Mouse (Mus musculus) kidney, embryonic 16.5 days (tissue): Measurements from ENCODE around the gene Gpr85. TPM values are rescaled to one million over a fixed set of nuclear protein-coding genes. Genes with fewer than 3 reads are reported as not detected.
"Not testable (repeated sequence)": the region's sequence is repeated elsewhere in the genome, so short reads cannot be mapped to it uniquely, and the experiment has no call there.

Experiments used
- ATAC-seq: fragments of 200-750 bp; cut with Nextera tagmentation; 2 replicates; pipeline ENCODE4 v1.8.0; 2017; ENCODE audit warnings: moderate TSS enrichment; ENCODE audit not compliant: low FRiP score, low TSS enrichment
- H3K27ac ChIP-seq: fragments of 300-500 bp; sonication (generic); 2 replicates; pipeline ENCODE4 v1.5.1; 2014; ENCODE audit warnings: low read length
- H3K27me3 ChIP-seq: fragments of 300-500 bp; sonication (generic); 2 replicates; pipeline ENCODE4 v1.6.1; 2014; ENCODE audit warnings: low read length, control low read depth, mixed read lengths; ENCODE audit not compliant: insufficient read depth
- H3K36me3 ChIP-seq: fragments of 300-500 bp; sonication (generic); 2 replicates; pipeline ENCODE4 v1.6.1; 2014; ENCODE audit warnings: low read length, control low read depth, mixed read lengths; ENCODE audit not compliant: insufficient read depth
- H3K4me1 ChIP-seq: fragments of 300-500 bp; sonication (generic); 2 replicates; pipeline ENCODE4 v1.6.1; 2014; ENCODE audit warnings: low read length, control low read depth, mixed read lengths; ENCODE audit not compliant: insufficient read depth
- H3K4me2 ChIP-seq: fragments of 300-500 bp; sonication (generic); replicated peaks from 2 replicates; pipeline ENCODE4 v1.6.1; 2014; ENCODE audit warnings: low read depth, low read length
- H3K4me3 ChIP-seq: fragments of 300-500 bp; sonication (generic); 2 replicates; pipeline ENCODE4 v1.5.1; 2014; ENCODE audit warnings: mild to moderate bottlenecking, low read length
- H3K9ac ChIP-seq: fragments of 300-500 bp; sonication (generic); replicated peaks from 2 replicates; pipeline ENCODE4 v1.6.1; 2014; ENCODE audit warnings: low read length
- H3K9me3 ChIP-seq: fragments of 300-500 bp; sonication (generic); 2 replicates; pipeline ENCODE4 v1.6.1; 2016; ENCODE audit warnings: low read length, control low read depth
- WGBS: fragments of 180-500 bp; shearing (Covaris S2); extraction: QIAGEN DNeasy Blood & Tissue Kit; methylation state at CpG from one replicate; pipeline ENCODE4 v1.1.7; 2014; 5-methylcytosine and 5-hydroxymethylcytosine counted together
- polyA plus RNA-seq: library from polyadenylated mRNA; unstranded; fragments of >200 nt; fragmentation: Nextera tagmentation; extraction: Ambion mirVana; gene quantifications from 2 replicates; pipeline ENCODE4 v1.2.1, GENCODE M21; 2015

Gpr85 gene
- polyA plus RNA-seq, 1 experiment from 2014 or later = 1.3 TPM

DNA sequence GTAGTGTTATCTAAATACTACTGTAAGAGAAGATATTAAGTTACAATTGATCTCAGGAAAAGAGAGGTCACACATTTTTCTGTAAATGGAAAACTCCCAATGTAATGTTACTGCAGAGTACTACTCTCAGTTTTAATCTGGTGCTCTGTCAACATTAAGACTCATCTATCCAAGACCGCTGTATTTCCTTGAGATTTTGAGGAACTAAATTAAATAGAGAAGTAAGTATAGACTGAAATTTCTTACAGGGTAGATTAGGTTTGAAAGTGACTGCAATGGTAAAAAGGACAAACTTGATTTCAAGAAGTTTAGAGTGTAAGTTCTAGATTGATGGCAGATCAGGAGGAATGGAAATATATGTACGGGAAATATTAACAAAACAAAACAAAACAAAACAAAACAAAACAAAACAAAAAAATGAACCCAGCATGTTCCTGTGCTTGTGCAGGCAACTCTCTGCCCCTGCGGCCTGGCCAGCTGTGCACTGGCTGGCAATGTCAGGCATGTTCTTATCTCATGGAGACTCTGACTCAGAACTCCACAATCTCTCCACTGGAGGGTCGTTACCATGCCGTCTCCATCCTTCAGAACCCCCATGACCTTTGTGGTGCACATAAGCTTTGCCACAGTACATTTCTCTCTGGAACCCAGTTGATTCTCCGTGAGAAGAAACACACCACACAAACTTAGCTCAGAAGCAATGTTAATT, 20.3 kb upstream of the Gpr85 start:
- no peak overlapping the region for H3K9ac ChIP-seq
- ATAC-seq = no peak

DNA sequence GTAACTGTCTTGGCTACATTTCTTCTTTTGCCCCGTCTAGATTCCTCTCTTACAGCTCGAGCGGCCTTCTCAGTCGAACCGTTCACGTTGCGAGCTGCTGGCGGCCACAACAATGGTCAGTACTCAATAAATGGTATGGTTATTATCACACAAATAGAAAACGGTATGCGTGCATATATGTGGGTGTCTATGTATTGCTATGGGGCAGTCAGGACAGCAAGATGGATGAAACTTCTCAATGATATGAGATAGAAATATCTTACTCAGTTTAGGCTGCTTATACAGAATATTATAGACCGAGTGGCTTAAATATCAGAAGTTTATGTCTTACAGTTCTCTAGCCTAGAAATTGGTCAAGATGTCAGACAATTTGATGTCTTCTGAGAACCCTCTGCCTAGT, 14.5 kb upstream of the Gpr85 start:
- Histone ChIP-seq H3K36me3 (no peaks in the 10 kb centered on the region), H3K4me1 (no peaks in the 10 kb centered on the region), H3K27me3 (no peaks in the 10 kb centered on the region), H3K9ac (no peak overlapping the region), H3K4me2 (0 out of 2 replicates have a peak overlapping the region, but pooled peaks have one; percentile 15), H3K27ac (no peak overlapping the region), H3K4me3 (no peak overlapping the region), H3K9me3 (no peaks in the 10 kb centered on the region)
- 27% methylated on average over 11 of the region's 11 CpGs for WGBS
- no peak; the same call in 1 of the 2 replicates for ATAC-seq

More for the DNA sequence above, 20.3 kb upstream of the Gpr85 start:
- Histone ChIP-seq H3K4me2 (no peak overlapping the region), H3K36me3 (no peaks in the 10 kb centered on the region), H3K27ac (no peak overlapping the region), H3K9me3 (no peaks in the 10 kb centered on the region), H3K27me3 (no peaks in the 10 kb centered on the region), H3K4me3 (no peak overlapping the region), H3K4me1 (no peaks in the 10 kb centered on the region)
- 87% methylated on average over 6 of the region's 6 CpGs for WGBS

DNA sequence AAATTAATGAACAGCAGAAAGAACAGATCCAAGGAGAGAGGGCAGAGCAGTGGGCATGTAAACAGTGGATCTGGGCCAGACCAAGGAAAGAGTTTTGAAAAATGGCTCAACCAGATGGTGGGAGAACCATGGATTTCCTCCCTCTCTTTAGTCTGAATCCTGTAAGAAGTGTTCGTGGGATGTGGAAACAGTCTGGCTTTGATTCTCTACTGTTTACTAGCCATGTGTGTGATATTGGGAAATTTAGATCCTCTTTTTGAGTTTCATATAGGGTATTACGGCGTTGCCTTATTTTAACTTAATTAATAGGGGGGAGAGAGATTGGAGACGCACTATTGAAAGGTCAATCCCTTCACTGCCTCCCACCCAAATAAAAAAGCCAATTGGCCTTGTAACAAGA, 13.5 kb upstream of the Gpr85 start:
- Histone ChIP-seq H3K4me2 (no peak overlapping the region), H3K4me3 (no peak overlapping the region), H3K27ac (no peak overlapping the region), H3K4me1 (no peaks in the 10 kb centered on the region), H3K9me3 (no peaks in the 10 kb centered on the region), H3K27me3 (no peaks in the 10 kb centered on the region), H3K36me3 (no peaks in the 10 kb centered on the region), H3K9ac (no peak overlapping the region)
- WGBS = 72% methylated on average over 4 of the region's 4 CpGs
- no peak for ATAC-seq

DNA sequence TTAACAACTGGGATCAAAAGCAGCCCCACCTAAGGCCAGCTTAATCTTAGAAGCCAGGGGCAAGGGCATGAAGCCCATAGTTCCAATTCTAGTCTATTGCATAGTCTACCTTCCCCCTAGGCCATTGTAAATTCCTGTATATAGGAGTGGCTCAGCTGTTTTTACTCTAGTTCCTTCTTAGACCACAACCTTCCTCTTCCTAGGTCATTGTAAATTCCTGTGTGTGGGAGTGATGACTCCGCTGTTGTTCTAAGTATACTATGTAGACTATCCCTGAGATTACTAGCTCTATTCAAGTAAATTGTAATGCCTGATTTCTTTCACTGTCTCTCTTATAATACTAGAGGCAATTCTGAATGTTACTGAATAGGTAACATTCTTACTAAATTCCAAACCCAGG, 6.3 kb upstream of the Gpr85 start:
- H3K4me1 ChIP-seq, H3K9ac ChIP-seq, H3K27me3 ChIP-seq, H3K27ac ChIP-seq, H3K4me3 ChIP-seq, ATAC-seq, H3K9me3 ChIP-seq, H3K36me3 ChIP-seq, H3K4me2 ChIP-seq: not testable (repeated sequence)
- WGBS = 81% methylated on average over 1 of the region's 1 CpGs

DNA sequence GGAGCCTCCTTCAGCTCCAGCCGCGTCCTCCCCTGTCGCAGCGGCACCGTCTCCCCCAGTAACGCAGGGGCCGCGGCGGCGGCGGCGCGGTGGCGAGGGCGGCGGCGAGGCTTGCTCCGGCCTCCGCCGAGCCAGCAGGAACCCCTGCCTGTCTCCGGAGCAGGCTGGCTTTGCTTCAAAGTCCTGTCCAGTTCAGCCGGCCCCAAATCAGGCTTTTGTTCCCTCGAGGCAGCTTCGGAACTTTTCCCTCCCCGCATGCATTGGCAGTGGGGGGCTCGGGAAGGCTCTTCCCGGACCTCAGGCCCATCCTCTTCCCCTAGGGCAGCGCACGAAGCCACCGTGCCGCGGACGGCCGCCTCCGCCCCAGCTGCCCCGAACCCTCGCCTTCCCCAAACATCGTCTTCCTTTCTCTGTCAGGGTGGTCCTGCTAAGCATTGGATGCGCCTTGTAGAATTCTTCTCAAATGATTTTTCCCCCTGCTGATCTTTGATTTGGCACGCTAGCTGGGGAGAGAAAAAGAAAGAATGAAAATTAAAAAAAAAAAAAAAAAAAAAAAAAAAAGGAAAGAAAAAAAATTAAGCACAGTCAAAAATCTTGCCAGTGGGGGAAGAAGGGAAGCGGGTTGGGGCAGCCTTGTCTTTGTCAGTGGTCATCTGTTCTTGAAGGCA, 931 bp downstream of the Gpr85 start:
- peak; percentile 95 for ATAC-seq
- Histone ChIP-seq H3K4me3 (peak overlapping the region; percentile 59), H3K27ac (no peak overlapping the region), H3K27me3 (peaks cover 15% of the 10 kb centered on the region), H3K9ac (peak overlapping the region; percentile 84), H3K9me3 (no peaks in the 10 kb centered on the region), H3K4me2 (peak overlapping the region; percentile 92), H3K4me1 (no peaks in the 10 kb centered on the region), H3K36me3 (no peaks in the 10 kb centered on the region)
- under 1% methylated on average over 41 of the region's 41 CpGs for WGBS

DNA sequence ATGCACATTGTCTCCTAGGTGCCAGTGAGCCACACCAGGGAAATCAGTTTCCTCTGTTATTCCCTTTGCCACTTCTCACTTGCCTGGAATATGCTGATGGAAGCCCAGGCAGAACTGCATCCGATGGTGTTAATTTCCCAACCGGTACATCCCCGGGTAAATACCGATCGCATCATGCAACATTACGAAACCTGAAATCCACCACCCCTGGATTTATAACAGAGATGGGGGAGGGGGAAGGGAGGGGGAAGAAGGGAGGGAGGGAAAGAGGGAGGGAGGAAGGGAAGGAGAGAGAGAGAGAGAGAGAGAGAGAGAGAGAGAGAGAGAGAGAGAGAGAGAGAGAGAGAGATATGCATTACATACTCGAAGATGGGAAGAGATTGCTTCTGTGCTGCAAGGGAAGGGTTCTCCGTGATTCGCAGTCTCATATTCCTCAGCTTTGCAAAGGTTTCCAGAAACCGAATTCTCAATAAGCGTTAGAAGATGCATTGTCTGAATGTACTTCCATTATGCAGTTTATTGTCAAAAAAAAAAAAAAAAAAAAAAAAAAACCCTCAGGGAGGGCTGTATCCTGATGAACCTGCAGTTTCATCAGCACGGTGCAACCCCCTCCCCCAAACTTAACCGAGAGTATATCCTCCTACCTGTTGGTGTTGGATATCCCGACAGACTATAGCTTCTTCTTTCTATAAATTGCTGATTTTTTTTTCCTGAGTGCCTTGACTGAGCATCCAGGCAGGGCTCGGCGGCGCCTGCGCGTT, 1.6 kb downstream of the Gpr85 start:
- 1% methylated on average over 19 of the region's 19 CpGs for WGBS

DNA sequence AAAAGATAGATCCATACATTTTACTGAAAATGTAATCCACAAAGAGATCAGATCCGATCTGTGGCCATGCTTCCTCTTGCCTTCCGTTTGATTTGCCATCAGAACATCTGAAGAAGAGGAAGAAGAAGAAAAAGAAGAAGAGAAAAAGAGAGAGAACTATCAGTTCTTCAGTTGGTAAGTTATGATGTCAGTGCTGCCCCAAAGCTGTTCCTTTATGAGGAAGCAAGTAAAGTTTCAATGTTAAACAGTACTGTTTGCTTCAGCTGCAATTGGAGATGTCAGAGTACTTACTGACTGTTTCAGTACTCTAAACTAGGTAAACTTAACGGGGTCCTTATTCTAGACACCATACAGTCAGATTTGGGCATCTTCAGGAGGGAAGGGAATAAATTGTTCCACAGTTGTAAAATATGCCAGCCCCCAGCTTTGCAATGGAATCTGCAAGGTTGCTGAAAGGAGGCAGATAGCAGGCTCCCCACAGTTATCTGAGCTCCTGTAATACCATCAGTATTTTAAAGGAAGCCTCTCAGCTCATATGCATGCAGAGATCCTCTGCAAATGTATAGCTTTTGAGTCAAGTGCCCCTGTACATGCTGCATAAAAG, 2.7 kb downstream of the Gpr85 start:
- 79% methylated on average over 3 of the region's 3 CpGs for WGBS
- Histone ChIP-seq H3K9me3 (no peaks in the 10 kb centered on the region), H3K4me2 (no peak overlapping the region), H3K4me1 (no peaks in the 10 kb centered on the region), H3K4me3 (no peak overlapping the region), H3K27me3 (peaks cover 15% of the 10 kb centered on the region), H3K27ac (no peak overlapping the region), H3K36me3 (no peaks in the 10 kb centered on the region), H3K9ac (no peak overlapping the region)
- ATAC-seq = no peak

More for the DNA sequence above, 1.6 kb downstream of the Gpr85 start:
- Histone ChIP-seq H3K4me1 (no peaks in the 10 kb centered on the region), H3K36me3 (no peaks in the 10 kb centered on the region), H3K4me2 (peak overlapping the region; percentile 92), H3K9me3 (no peaks in the 10 kb centered on the region), H3K4me3 (peak overlapping the region; percentile 59), H3K9ac (peak overlapping the region; percentile 84), H3K27me3 (peaks cover 15% of the 10 kb centered on the region), H3K27ac (no peak overlapping the region)
- no peak for ATAC-seq

DNA sequence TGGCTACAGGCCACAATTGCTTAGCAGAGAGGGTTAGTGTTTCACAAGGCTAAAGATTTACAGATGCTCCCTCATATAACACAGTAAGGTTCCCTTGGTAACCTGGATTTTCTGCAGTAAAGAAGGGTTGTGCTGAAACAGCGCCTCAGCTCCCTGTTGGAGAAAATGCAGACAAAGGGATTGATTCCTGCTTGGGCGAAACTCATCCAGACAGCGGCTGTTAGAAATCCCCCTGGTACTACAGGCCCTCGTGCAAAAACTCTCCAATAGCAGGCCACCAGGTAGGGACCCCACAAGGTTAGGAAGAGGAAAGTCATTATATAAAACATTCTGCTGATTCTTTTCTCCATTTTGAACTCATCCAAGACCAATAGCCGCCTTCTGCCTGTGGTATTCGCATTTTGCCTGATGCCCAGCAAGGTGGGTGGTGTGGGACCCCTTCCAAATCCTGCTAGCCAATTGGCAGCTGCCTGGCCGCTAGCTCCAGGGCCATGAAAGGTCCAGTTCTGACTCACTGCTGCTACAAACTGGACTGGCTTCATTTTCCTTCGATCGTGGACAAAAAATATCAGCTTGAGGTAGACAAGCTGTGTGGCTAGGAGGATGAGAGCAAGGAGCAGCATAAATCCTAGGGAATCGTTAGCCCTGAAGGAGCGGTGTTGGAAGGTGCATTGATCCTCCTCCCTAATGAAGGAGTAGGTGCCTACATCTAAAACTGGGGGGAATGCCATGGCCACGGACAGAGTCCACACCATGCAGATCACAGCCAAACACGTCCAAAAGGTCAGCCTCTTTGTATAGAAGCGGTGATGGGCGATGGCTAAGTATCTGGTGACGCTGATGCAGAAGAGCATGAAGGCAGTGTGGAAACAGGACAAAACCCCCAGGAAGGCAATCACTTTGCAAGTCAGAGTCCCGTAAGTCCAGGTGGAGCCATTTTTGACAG, 3.7 kb downstream of the Gpr85 start:
- no peak overlapping the region for H3K27ac ChIP-seq
- H3K4me1 ChIP-seq = no peaks in the 10 kb centered on the region
- no peak for ATAC-seq
- H3K4me3 ChIP-seq = no peak overlapping the region
- H3K4me2 ChIP-seq = no peak overlapping the region
- no peak overlapping the region for H3K9ac ChIP-seq
- no peaks in the 10 kb centered on the region for H3K9me3 ChIP-seq
- WGBS = 58% methylated on average over 17 of the region's 17 CpGs
- H3K27me3 ChIP-seq = peaks cover 15% of the 10 kb centered on the region
- no peaks in the 10 kb centered on the region for H3K36me3 ChIP-seq

DNA sequence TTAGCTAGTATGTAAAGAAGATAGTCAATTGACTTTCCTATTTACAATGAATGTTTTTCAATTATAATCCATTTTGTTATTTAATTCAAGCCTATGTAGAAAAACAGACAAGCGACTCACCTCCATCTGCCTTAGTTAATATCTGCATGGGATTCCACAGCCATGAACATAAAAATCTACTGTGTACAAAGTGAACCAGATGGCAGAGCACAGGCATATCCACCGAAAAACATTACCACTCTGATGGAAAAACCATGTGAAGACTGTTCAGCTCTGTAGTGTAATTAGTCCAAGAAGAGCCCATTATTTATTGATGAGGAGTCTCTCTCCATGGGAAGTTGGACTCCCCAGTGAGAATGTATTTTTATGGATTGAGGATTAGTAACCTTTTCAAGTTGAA, 7.0 kb downstream of the Gpr85 start:
- no peak for ATAC-seq
- H3K36me3 ChIP-seq = no peaks in the 10 kb centered on the region
- peaks cover 13% of the 10 kb centered on the region for H3K27me3 ChIP-seq
- H3K9ac ChIP-seq = no peak overlapping the region
- no peaks in the 10 kb centered on the region for H3K4me1 ChIP-seq
- WGBS = 67% methylated on average over 2 of the region's 2 CpGs
- no peak overlapping the region for H3K4me3 ChIP-seq
- no peak overlapping the region for H3K27ac ChIP-seq
- no peaks in the 10 kb centered on the region for H3K9me3 ChIP-seq
- H3K4me2 ChIP-seq = no peak overlapping the region
